Mouse (Mus musculus) midbrain, embryonic 11.5 days (tissue): ENCODE measurements around the gene AL731706.2. TPM values are rescaled to one million over a fixed set of nuclear protein-coding genes. Genes with fewer than 3 reads are reported as not detected.

ENCODE experiments used
- ATAC-seq: fragments of 200-750 bp; cut with Nextera tagmentation; 2 replicates; pipeline ENCODE4 v1.8.0; 2017; ENCODE audit warnings: moderate TSS enrichment, moderate library complexity; ENCODE audit not compliant: low FRiP score
- DNase-seq: peaks from one replicate; pipeline ENCODE4 v3.0.0; 2015; ENCODE audit warnings: low spot score; ENCODE audit errors: missing footprints
- H3K27ac ChIP-seq: fragments of 300-500 bp; sonication (generic); 2 replicates; pipeline ENCODE4 v1.5.1; 2014; ENCODE audit warnings: low read depth, low read length
- H3K27me3 ChIP-seq: fragments of 300-500 bp; sonication (generic); 2 replicates; pipeline ENCODE4 v1.6.1; 2014; ENCODE audit warnings: mild to moderate bottlenecking, low read length, moderate library complexity, mixed read lengths; ENCODE audit not compliant: control insufficient read depth, insufficient read depth
- H3K36me3 ChIP-seq: fragments of 300-500 bp; sonication (generic); 2 replicates; pipeline ENCODE4 v1.6.1; 2014; ENCODE audit warnings: mild to moderate bottlenecking, low read length, moderate library complexity, mixed read lengths; ENCODE audit not compliant: control insufficient read depth, insufficient read depth
- H3K4me1 ChIP-seq: fragments of 300-500 bp; sonication (generic); 2 replicates; pipeline ENCODE4 v1.6.1; 2014; ENCODE audit warnings: low read length; ENCODE audit not compliant: control insufficient read depth, insufficient read depth
- H3K4me2 ChIP-seq: fragments of 300-500 bp; sonication (generic); 2 replicates; pipeline ENCODE4 v1.6.1; 2014; ENCODE audit warnings: mild to moderate bottlenecking, moderate library complexity
- H3K4me3 ChIP-seq: fragments of 300-500 bp; sonication (generic); 2 replicates; pipeline ENCODE4 v1.5.1; 2014; ENCODE audit warnings: low read depth, low read length
- H3K9ac ChIP-seq: fragments of 300-500 bp; sonication (generic); 2 replicates; pipeline ENCODE4 v1.6.1; 2014; ENCODE audit warnings: low read length
- H3K9me3 ChIP-seq: fragments of 300-500 bp; sonication (generic); 2 replicates; pipeline ENCODE4 v1.6.1; 2016; ENCODE audit warnings: low read length; ENCODE audit not compliant: control insufficient read depth
- WGBS: fragments of 180-500 bp; shearing (Covaris S2); extraction: QIAGEN DNeasy Blood & Tissue Kit; methylation state at CpG from one replicate; pipeline ENCODE4 v1.1.7; 2014; 5-methylcytosine and 5-hydroxymethylcytosine counted together
- polyA plus RNA-seq: library from polyadenylated mRNA; unstranded; fragments of >200 nt; fragmentation: Nextera tagmentation; extraction: Ambion mirVana; gene quantifications from 2 replicates; pipeline ENCODE4 v1.2.1, GENCODE M21; 2014

AL731706.2 gene
- polyA plus RNA-seq, result 14.0 and 17.3 TPM in 2 replicates

DNA sequence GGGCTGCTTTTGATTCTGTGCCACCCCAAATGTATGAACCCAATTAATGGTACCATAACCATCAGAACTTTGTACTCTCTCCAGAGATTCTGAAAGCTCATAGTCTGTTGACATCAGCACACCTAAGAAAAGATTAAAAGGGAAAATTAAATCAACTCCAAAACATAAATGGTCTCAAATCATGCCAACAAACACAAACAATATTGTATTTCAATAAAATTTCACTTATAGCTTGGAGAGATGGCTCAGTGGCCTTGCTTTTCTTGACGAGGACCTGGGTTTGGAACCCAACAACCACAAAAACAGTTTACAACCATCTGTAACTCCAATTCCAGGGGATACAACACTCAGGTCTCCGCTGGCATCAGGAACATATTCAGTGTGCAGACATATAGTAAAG, at the start of gene AL731706.2:
Gene AL731706.2, minus strand, starts transcription at position 101 of the 400 bp plus-strand sequence.
- no peaks in the 10 kb centered on the region for H3K27me3 ChIP-seq
- H3K9ac ChIP-seq, result no peak within 1 kb of the TSS
- no peak within 1 kb of the TSS for H3K4me2 ChIP-seq
- H3K36me3 ChIP-seq, result peaks cover 2% of the 10 kb centered on the region; the same call in 1 of the 2 replicates
- no peaks in the 10 kb centered on the region for H3K9me3 ChIP-seq
- no peak for ATAC-seq
- no peak within 1 kb of the TSS for H3K4me3 ChIP-seq
- 91% methylated on average over 2 of the region's 2 CpGs for WGBS
- no peak within 1 kb of the TSS for H3K27ac ChIP-seq
- DNase-seq, result no peak
- peaks cover 4% of the 10 kb centered on the region; the same call in 1 of the 2 replicates for H3K4me1 ChIP-seq

DNA sequence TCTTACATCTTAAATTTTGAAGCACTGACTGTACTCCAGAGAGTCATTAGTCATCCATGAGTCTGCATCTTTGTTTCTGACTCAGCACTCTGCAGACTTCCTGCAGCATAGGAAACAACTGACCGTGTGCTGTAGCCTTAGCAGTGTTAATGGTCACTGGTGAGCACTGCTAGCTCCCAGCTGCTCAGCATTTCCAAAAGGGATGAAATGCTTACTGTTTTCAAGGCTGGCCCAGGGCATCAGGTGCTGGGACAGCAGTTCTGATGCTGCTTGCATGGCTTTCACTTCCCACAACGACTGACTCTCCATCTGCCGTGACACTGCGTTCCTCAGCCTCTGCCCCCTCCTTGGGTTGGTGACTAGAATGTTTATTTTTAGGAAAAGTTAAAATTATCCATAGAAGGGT, 35.5 kb upstream of the AL731706.2 start:
- no peaks in the 10 kb centered on the region for H3K36me3 ChIP-seq
- no peaks in the 10 kb centered on the region for H3K9me3 ChIP-seq
- H3K9ac ChIP-seq, result no peak overlapping the region
- no peak overlapping the region for H3K27ac ChIP-seq
- no peaks in the 10 kb centered on the region for H3K4me1 ChIP-seq
- H3K4me2 ChIP-seq, result no peak overlapping the region
- ATAC-seq (no peak), DNase-seq (no peak)
- H3K4me3 ChIP-seq, result no peak overlapping the region
- WGBS, result 89% methylated on average over 4 of the region's 4 CpGs
- no peaks in the 10 kb centered on the region for H3K27me3 ChIP-seq

DNA sequence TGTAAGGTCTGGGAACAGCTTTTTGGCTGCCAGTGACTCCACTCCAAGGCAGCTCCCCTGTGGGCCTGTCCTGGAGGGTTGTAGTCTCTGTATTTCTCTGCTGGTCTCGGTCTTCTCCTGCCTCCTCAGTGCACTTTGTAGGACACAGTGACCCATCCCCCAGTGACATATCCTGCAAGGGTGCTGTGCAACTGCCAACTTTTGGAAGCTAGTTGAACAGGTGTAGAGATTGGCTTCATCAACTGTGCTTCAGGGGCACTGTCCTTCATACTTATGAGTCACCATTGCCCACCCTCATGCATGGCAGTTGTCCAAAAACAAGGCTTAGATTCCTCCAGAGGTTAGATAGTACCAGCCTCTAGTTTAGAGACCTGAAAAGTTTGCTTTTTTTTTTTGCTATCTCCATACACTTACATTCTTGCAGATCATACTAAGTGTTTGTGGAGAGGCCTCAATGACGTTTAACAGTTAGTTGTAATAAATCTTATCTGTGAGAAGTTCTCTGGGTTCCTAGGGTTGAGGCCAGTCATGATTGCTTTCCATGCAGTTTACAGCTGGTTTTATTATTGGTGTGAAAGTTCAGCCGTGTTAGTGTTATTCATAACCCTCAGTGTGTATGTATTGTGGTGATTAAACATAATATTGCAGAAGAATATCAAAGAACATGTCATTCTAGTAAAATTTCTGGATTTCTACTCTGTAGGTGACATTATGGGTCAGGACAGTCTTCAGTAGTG, 34.9 kb upstream of the AL731706.2 start:
- H3K4me1 ChIP-seq, result no peaks in the 10 kb centered on the region
- no peak for ATAC-seq
- H3K9me3 ChIP-seq, result no peaks in the 10 kb centered on the region
- no peaks in the 10 kb centered on the region for H3K27me3 ChIP-seq
- H3K27ac ChIP-seq, result no peak overlapping the region
- H3K4me3 ChIP-seq, result no peak overlapping the region
- H3K4me2 ChIP-seq, result no peak overlapping the region
- H3K9ac ChIP-seq, result no peak overlapping the region
- no peak for DNase-seq
- WGBS, result 93% methylated on average over 3 of the region's 3 CpGs
- no peaks in the 10 kb centered on the region for H3K36me3 ChIP-seq

DNA sequence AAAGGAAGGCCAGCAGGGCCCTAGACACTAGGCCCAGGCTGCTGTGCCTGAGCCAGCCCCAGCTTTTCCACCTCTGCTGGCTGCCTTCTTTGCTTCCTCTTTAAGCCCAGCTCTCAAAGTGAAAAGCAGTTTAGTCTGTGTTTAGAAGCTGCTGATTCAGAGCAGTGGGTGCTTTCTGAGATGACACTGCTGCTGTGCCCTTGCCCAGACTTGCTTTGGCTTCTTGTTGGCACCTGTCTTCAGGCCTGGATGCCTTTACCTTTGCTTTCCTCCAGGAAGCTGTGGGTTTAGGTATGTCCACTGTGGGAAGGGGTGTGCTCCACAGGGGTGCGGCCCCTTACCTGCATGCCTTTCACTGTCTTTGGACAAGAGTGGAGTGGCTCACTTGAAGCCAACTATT, 34.0 kb upstream of the AL731706.2 start:
- ATAC-seq (no peak), DNase-seq (no peak)
- no peaks in the 10 kb centered on the region for H3K9me3 ChIP-seq
- no peak overlapping the region for H3K4me2 ChIP-seq
- H3K9ac ChIP-seq, result no peak overlapping the region
- 87% methylated on average over 1 of the region's 1 CpGs for WGBS
- no peaks in the 10 kb centered on the region for H3K27me3 ChIP-seq
- H3K36me3 ChIP-seq, result no peaks in the 10 kb centered on the region
- no peak overlapping the region for H3K4me3 ChIP-seq
- H3K4me1 ChIP-seq, result no peaks in the 10 kb centered on the region
- no peak overlapping the region for H3K27ac ChIP-seq

DNA sequence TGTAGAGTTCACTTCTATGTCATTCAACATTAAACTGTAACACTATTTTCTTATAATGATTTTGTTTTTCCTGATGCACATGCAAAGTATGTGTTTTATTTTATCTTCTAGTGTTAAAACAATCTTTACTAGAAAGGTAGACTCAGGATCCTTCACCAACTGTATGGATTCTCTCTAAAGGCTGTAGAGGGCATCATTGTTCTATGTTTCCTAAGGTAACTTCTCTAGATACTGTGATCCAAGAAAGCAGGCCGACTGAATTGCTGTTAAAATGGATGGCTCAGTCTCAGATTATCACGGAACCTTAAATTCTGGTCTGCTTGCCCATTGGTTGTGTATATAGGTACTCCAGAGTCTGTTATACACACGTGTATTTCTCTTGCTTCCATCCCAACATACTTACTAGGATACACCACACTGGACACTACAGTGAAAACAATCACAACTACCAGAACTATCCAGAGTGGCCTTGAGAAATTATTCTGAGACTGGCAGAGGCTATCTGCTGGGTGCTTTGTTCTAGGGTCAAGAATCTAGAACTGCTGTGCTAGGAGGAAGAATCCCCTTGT, 28.9 kb upstream of the AL731706.2 start:
- 49% methylated on average over 3 of the region's 3 CpGs for WGBS
- ATAC-seq, result no peak

DNA sequence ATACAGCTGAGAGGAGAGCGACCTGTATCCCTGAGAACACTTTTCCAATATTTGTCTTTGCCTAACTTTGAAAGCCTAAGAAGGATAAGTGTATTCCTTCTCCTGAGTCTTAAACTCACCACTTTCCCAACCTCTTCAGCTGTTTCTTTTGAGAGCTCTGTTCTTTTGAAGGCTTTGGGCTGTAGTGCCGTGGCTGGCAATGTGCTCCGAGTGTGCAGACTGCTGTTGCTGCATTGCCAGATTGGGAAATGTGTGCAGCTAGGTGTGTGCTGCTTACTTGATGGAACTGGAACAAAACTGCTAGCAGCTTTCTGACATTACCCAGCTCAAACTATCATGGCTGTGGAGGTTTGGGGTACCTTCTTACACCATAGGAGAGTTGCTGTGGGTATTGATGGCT, 27.5 kb upstream of the AL731706.2 start:
- Histone ChIP-seq H3K4me3 (no peak overlapping the region), H3K27ac (no peak overlapping the region), H3K36me3 (no peaks in the 10 kb centered on the region), H3K4me2 (no peak overlapping the region; the same call in 1 of the 2 replicates), H3K9ac (no peak overlapping the region; the same call in 1 of the 2 replicates), H3K4me1 (peaks cover 14% of the 10 kb centered on the region), H3K9me3 (no peaks in the 10 kb centered on the region), H3K27me3 (no peaks in the 10 kb centered on the region)
- WGBS, result 16% methylated on average over 3 of the region's 3 CpGs
- ATAC-seq, result 0 out of 2 replicates have a peak, but pooled peaks have one; percentile 7
- DNase-seq, result no peak

More for the DNA sequence above, 28.9 kb upstream of the AL731706.2 start:
- H3K36me3 ChIP-seq, result no peaks in the 10 kb centered on the region
- H3K4me2 ChIP-seq, result no peak overlapping the region
- peaks cover 14% of the 10 kb centered on the region for H3K4me1 ChIP-seq
- H3K9me3 ChIP-seq, result no peaks in the 10 kb centered on the region
- H3K27me3 ChIP-seq, result no peaks in the 10 kb centered on the region
- no peak overlapping the region for H3K4me3 ChIP-seq
- H3K27ac ChIP-seq, result no peak overlapping the region
- DNase-seq, result no peak
- no peak overlapping the region for H3K9ac ChIP-seq

DNA sequence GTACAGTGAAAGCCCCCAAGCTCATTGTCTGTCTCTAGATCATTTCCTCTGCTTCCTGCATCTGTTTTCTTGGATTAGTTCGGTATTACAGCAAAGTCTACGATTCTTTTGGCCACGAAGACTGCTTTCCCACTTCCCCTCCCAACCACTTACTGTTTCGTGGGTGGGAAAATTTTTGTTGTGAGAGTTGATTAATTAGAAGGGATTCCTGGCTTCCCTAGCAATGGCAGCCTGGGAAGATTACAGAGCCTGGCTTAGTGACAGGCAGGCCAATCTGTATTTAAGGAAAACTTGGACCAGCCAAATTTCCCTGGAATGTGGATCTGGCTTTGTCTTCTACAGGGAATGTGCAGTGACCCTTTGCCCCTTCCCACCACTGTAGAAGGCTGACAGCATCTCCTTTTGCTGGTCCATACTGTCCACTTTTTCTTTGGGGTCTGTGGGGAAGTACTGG, 26.5 kb upstream of the AL731706.2 start:
- Histone ChIP-seq H3K9me3 (no peaks in the 10 kb centered on the region), H3K27me3 (no peaks in the 10 kb centered on the region), H3K36me3 (no peaks in the 10 kb centered on the region), H3K4me1 (peaks cover 14% of the 10 kb centered on the region), H3K4me2 (no peak overlapping the region), H3K9ac (peak overlapping the region; percentile 4; the same call in 1 of the 2 replicates), H3K4me3 (no peak overlapping the region), H3K27ac (no peak overlapping the region)
- DNase-seq, result no peak
- WGBS, result 10% methylated on average over 4 of the region's 4 CpGs
- peak; percentile 60 for ATAC-seq

DNA sequence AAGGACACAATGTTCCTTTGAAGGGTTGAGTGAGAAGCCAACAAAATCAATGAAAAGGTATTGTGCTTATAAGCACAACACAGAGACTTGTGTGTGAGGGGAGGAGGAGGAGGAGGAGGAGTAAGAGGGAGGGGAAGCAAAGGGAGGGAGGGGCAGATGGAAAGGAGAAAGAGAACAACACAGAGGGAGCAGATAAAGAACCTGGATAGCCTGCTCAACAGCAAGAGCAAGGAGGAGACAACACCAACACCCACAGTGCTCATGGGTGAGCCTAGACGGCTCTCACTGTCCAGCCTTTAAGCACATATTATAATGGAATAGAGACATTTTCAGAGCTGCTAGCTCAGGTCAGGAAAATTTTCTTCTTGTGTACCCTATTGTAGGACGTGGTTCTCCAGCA, 23.8 kb upstream of the AL731706.2 start:
- Histone ChIP-seq H3K4me1 (peaks cover 14% of the 10 kb centered on the region), H3K27me3 (no peaks in the 10 kb centered on the region), H3K4me3 (no peak overlapping the region), H3K9ac (no peak overlapping the region), H3K27ac (no peak overlapping the region), H3K4me2 (no peak overlapping the region), H3K36me3 (0 out of 2 replicates have a peak, but pooled peaks cover 5% of the 10 kb centered on the region), H3K9me3 (no peaks in the 10 kb centered on the region)
- WGBS, result 67% methylated on average over 2 of the region's 2 CpGs
- ATAC-seq, result no peak
- DNase-seq, result no peak

DNA sequence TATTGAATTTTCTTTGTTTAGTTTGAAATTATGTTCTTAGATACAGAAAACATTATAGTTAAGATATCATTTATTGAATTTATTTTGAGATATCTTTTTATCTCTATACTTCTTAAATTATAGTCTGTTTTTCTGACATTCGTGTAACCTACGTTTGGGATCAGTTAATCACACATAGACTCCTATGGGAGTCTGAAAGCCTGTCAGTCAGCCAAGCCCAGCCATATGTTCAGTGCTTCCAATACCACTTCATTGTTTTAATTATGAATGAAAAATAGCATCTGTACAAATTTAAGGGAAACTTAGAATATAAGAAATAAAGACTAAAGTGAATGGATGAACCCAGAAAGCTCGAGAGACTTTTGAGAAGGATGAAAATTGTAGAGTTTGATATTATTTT, 23.1 kb upstream of the AL731706.2 start:
- WGBS, result 82% methylated on average over 3 of the region's 3 CpGs
- no peak for ATAC-seq

More for the DNA sequence above, 23.1 kb upstream of the AL731706.2 start:
- Histone ChIP-seq H3K4me1 (peaks cover 14% of the 10 kb centered on the region), H3K9me3 (no peaks in the 10 kb centered on the region), H3K4me2 (no peak overlapping the region), H3K27ac (no peak overlapping the region), H3K27me3 (no peaks in the 10 kb centered on the region), H3K4me3 (no peak overlapping the region), H3K9ac (no peak overlapping the region), H3K36me3 (0 out of 2 replicates have a peak, but pooled peaks cover 5% of the 10 kb centered on the region)
- DNase-seq, result no peak
